Mouse (Mus musculus): ENCODE data around the gene 5730522E02Rik.
"Not testable (repeated sequence)": the region's sequence is repeated elsewhere in the genome, so short reads cannot be mapped to it uniquely, and the experiment has no call there.

Gene 5730522E02Rik

GRCm38 (mm10) chr11:26210582-26211180, at the start of gene 5730522E02Rik:
Gene 5730522E02Rik, minus strand, starts transcription at chr11:26210763.
- no peak for DNase-seq

GRCm38 (mm10) chr11:26236540-26236939, 26.0 kb upstream of the 5730522E02Rik start:
- no peak for DNase-seq

GRCm38 (mm10) chr11:26229895-26230294, 19.3 kb upstream of the 5730522E02Rik start:
- DNase-seq, result no peak

- not testable (repeated sequence) for DNase-seq
These were observed 3.1 kb upstream of the 5730522E02Rik start for GRCm38 (mm10) chr11:26213643-26214042.

- DNase-seq, result peak; percentile 76 to 83
These were observed 567 bp downstream of the 5730522E02Rik start for GRCm38 (mm10) chr11:26209811-26210581.

- DNase-seq, result no peak
These were observed 7.1 kb downstream of the 5730522E02Rik start for GRCm38 (mm10) chr11:26203466-26203865.

GRCm38 (mm10) chr11:26202842-26203241, 7.7 kb downstream of the 5730522E02Rik start:
- DNase-seq, result no peak

- no peak for DNase-seq
These were observed 8.8 kb downstream of the 5730522E02Rik start for GRCm38 (mm10) chr11:26201778-26202097.

- DNase-seq, result peak; percentile 78 to 83
These were observed 9.4 kb downstream of the 5730522E02Rik start for GRCm38 (mm10) chr11:26200970-26201777.

- no peak for DNase-seq
These were observed 15.1 kb downstream of the 5730522E02Rik start for GRCm38 (mm10) chr11:26195468-26195867.

- DNase-seq, result no peak
These were observed 23.2 kb downstream of the 5730522E02Rik start for GRCm38 (mm10) chr11:26187231-26187967.

GRCm38 (mm10) chr11:26170572-26170971, 40.0 kb downstream of the 5730522E02Rik start:
- DNase-seq, result no peak

- DNase-seq, result no peak
These were observed 43.0 kb downstream of the 5730522E02Rik start for GRCm38 (mm10) chr11:26167609-26167971.

GRCm38 (mm10) chr11:26166966-26167608, 43.5 kb downstream of the 5730522E02Rik start:
- DNase-seq, result no peak

- no peak for DNase-seq
These were observed 45.8 kb downstream of the 5730522E02Rik start for GRCm38 (mm10) chr11:26164651-26165259.

GRCm38 (mm10) chr11:26161354-26161753, 49.2 kb downstream of the 5730522E02Rik start:
- DNase-seq, result no peak

- no peak for DNase-seq
These were observed 51.5 kb downstream of the 5730522E02Rik start for GRCm38 (mm10) chr11:26159033-26159432.

- no peak for DNase-seq
These were observed 70.5 kb downstream of the 5730522E02Rik start for GRCm38 (mm10) chr11:26140024-26140423.

GRCm38 (mm10) chr11:26138013-26138412, 72.5 kb downstream of the 5730522E02Rik start:
- no peak for DNase-seq

- DNase-seq, result no peak
These were observed 79.7 kb downstream of the 5730522E02Rik start for GRCm38 (mm10) chr11:26130911-26131310.

- no peak for DNase-seq
These were observed 81.5 kb downstream of the 5730522E02Rik start for GRCm38 (mm10) chr11:26129054-26129453.

- DNase-seq, result no peak
These were observed 82.2 kb downstream of the 5730522E02Rik start for GRCm38 (mm10) chr11:26128385-26128784.
